Mouse (Mus musculus) myocyte (in vitro differentiated cells): ENCODE measurements around the gene Fcrl5. TPM values are rescaled to one million over a fixed set of nuclear protein-coding genes. Genes with fewer than 3 reads are reported as not detected.

Source experiments
- H3K27me3 ChIP-seq: one replicate; pipeline ENCODE4 v1.6.1; 2011; ENCODE audit not compliant: control insufficient read depth, insufficient read depth, insufficient read length
- H3K36me3 ChIP-seq: one replicate; pipeline ENCODE4 v1.6.1; 2011; ENCODE audit not compliant: control insufficient read depth, insufficient read depth
- H3K4me2 ChIP-seq: one replicate; pipeline ENCODE4 v1.6.1; 2011; ENCODE audit warnings: low read depth, control low read depth
- H3K4me3 ChIP-seq: one replicate; pipeline ENCODE4 v1.5.1; 2011; ENCODE audit warnings: mild to moderate bottlenecking, control low read depth, moderate library complexity
- H3K79me2 ChIP-seq: one replicate; pipeline ENCODE4 v1.6.1; 2011; ENCODE audit not compliant: control insufficient read depth, insufficient read depth
- H3ac ChIP-seq: one replicate; pipeline ENCODE4 v1.6.1; 2011; ENCODE audit not compliant: control insufficient read depth, insufficient read length
- CEBPB ChIP-seq: IDR thresholded peaks from 2 replicates; pipeline ENCODE4 v1.6.1; 2011; ENCODE audit warnings: mild to moderate bottlenecking, moderate library complexity; ENCODE audit not compliant: poor library complexity, insufficient read depth, severe bottlenecking
- E2F4 ChIP-seq: IDR thresholded peaks from one replicate; pipeline ENCODE4 v1.6.1; 2011; ENCODE audit warnings: mild to moderate bottlenecking, control low read depth, moderate library complexity; ENCODE audit not compliant: insufficient read depth
- MAX ChIP-seq: IDR thresholded peaks from one replicate; pipeline ENCODE4 v1.6.1; 2011; ENCODE audit warnings: low read depth, mild to moderate bottlenecking, control low read depth
- MYOD1 ChIP-seq, 3 experiments: IDR thresholded peaks; one replicate each; pipeline ENCODE4 v1.6.1; 2011; ENCODE audit warnings: control low read depth in 2 of 3, low read depth in 2 of 3, mild to moderate bottlenecking in 2 of 3, moderate library complexity in 1 of 3; ENCODE audit not compliant: insufficient read length in 2 of 3, control insufficient read depth in 1 of 3
- MYOG ChIP-seq, 3 experiments: IDR thresholded peaks; one replicate each; pipeline ENCODE4 v1.6.1; 2011; ENCODE audit warnings: control low read depth in 2 of 3, low read depth in 2 of 3, mild to moderate bottlenecking in 2 of 3; ENCODE audit not compliant: insufficient read length in 2 of 3, control insufficient read depth in 1 of 3, insufficient read depth in 1 of 3
- POLR2A ChIP-seq: IDR thresholded peaks from one replicate; pipeline ENCODE4 v1.6.1; 2011; ENCODE audit warnings: low read depth, mild to moderate bottlenecking, control low read depth, moderate library complexity; ENCODE audit not compliant: insufficient read length
- POLR2AphosphoS2 ChIP-seq: IDR thresholded peaks from one replicate; pipeline ENCODE4 v1.6.1; 2011; ENCODE audit warnings: low read depth, control low read depth; ENCODE audit not compliant: insufficient read length
- REST ChIP-seq: IDR thresholded peaks from one replicate; pipeline ENCODE4 v1.6.1; 2011; ENCODE audit warnings: mild to moderate bottlenecking, control low read depth, moderate library complexity; ENCODE audit not compliant: insufficient read depth, insufficient read length
- SRF ChIP-seq: IDR thresholded peaks from one replicate; pipeline ENCODE4 v1.6.1; 2011; ENCODE audit warnings: low read depth; ENCODE audit not compliant: control insufficient read depth, insufficient read length
- TCF12 ChIP-seq: IDR thresholded peaks from one replicate; pipeline ENCODE4 v1.6.1; 2011; ENCODE audit warnings: mild to moderate bottlenecking, control low read depth; ENCODE audit not compliant: poor library complexity, insufficient read depth, severe bottlenecking
- TCF3 ChIP-seq: IDR thresholded peaks from one replicate; pipeline ENCODE4 v1.6.1; 2011; ENCODE audit warnings: low read depth, control low read depth; ENCODE audit not compliant: insufficient read length
- USF1 ChIP-seq: IDR thresholded peaks from one replicate; pipeline ENCODE4 v1.6.1; 2011; ENCODE audit warnings: low read depth, mild to moderate bottlenecking, control low read depth, moderate library complexity
- polyA plus RNA-seq: library from polyadenylated mRNA; unstranded; fragments of >200 nt; fragmentation: generic; extraction: Trizol; gene quantifications from one replicate; pipeline ENCODE4 v1.2.1, GENCODE M21; 2012; ENCODE audit warnings: missing spikeins

The Fcrl5 gene
- polyA plus RNA-seq, 1 experiment: not detected

- no peak for TF ChIP-seq SRF
- TF ChIP-seq TCF12: no peak
- no peak for TF ChIP-seq MYOG (IDR thresholded peaks at IDR 0.05; ENCODE audit: control insufficient read depth in 1 of 3, insufficient read depth in 1 of 3, insufficient read length in 2 of 3, low read depth in 2 of 3)
- no peak for TF ChIP-seq USF1
- TF ChIP-seq E2F4: no peak
- no peak for TF ChIP-seq POLR2A
- no peak for TF ChIP-seq MYOD1 (IDR thresholded peaks at IDR 0.05; ENCODE audit: control insufficient read depth in 1 of 3, insufficient read length in 2 of 3, low read depth in 2 of 3)
- TF ChIP-seq REST: no peak
- no peak for TF ChIP-seq POLR2AphosphoS2
- no peak for TF ChIP-seq MAX
- no peak for TF ChIP-seq TCF3
- no peak for TF ChIP-seq CEBPB
- Histone ChIP-seq H3K4me2 (no peak overlapping the region), H3K27me3 (peaks cover 21% of the 10 kb centered on the region), H3K4me3 (no peak overlapping the region), H3ac (no peak overlapping the region), H3K79me2 (no peaks in the 10 kb centered on the region), H3K36me3 (no peaks in the 10 kb centered on the region)
Observed at GRCm38 (mm10) chr3:87498266-87498665, 62.7 kb downstream of the Fcrl5 start.

DNA sequence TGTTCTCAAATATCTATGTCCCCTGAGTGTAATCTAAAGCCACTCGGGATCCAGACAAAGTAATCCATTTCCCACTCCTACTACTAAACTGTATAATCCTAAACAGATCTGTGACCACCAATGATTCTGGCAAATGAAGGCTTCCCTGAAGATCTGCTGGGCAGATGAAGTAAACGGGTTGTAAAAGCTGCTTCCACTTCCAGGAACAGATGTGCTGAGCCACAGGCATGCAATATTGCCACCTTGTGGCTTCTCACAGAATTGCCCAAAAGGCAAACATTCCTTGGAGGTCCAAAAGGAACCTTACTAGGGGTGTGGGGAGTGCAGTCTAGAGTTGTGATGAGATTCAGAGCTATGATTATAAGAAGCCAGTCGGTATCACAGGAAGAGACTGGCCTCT is 63.5 kb downstream of the Fcrl5 start:
- Histone ChIP-seq H3ac (no peak overlapping the region), H3K27me3 (peaks cover 21% of the 10 kb centered on the region), H3K79me2 (no peaks in the 10 kb centered on the region), H3K4me3 (no peak overlapping the region), H3K36me3 (no peaks in the 10 kb centered on the region), H3K4me2 (no peak overlapping the region)
- TF ChIP-seq CEBPB (no peak), USF1 (no peak), MYOG (IDR thresholded peaks at IDR 0.05; ENCODE audit: control insufficient read depth in 1 of 3, insufficient read depth in 1 of 3, insufficient read length in 2 of 3, low read depth in 2 of 3) (no peak), TCF3 (no peak), E2F4 (no peak), MYOD1 (IDR thresholded peaks at IDR 0.05; ENCODE audit: control insufficient read depth in 1 of 3, insufficient read length in 2 of 3, low read depth in 2 of 3) (no peak), TCF12 (no peak), POLR2AphosphoS2 (no peak), SRF (no peak), POLR2A (no peak)

- Histone ChIP-seq H3K79me2 (no peaks in the 10 kb centered on the region), H3K4me3 (no peak overlapping the region), H3K36me3 (no peaks in the 10 kb centered on the region), H3K27me3 (peaks cover 21% of the 10 kb centered on the region), H3ac (no peak overlapping the region), H3K4me2 (no peak overlapping the region)
- no peak for TF ChIP-seq SRF
- no peak for TF ChIP-seq POLR2A
- TF ChIP-seq REST: no peak
- no peak for TF ChIP-seq MAX
- no peak for TF ChIP-seq MYOD1 (IDR thresholded peaks at IDR 0.05; ENCODE audit: control insufficient read depth in 1 of 3, insufficient read length in 2 of 3, low read depth in 2 of 3)
- TF ChIP-seq TCF12: no peak
- TF ChIP-seq USF1: no peak
- no peak for TF ChIP-seq POLR2AphosphoS2
- no peak for TF ChIP-seq TCF3
- no peak for TF ChIP-seq MYOG (IDR thresholded peaks at IDR 0.05; ENCODE audit: control insufficient read depth in 1 of 3, insufficient read depth in 1 of 3, insufficient read length in 2 of 3, low read depth in 2 of 3)
- TF ChIP-seq CEBPB: no peak
- TF ChIP-seq E2F4: no peak
Observed at GRCm38 (mm10) chr3:87500088-87501055, 64.8 kb downstream of the Fcrl5 start.

- TF ChIP-seq POLR2A (no peak), CEBPB (no peak), MAX (no peak), TCF12 (no peak), REST (no peak), SRF (no peak), MYOD1 (IDR thresholded peaks at IDR 0.05; ENCODE audit: control insufficient read depth in 1 of 3, insufficient read length in 2 of 3, low read depth in 2 of 3) (no peak), USF1 (no peak), TCF3 (no peak), MYOG (IDR thresholded peaks at IDR 0.05; ENCODE audit: control insufficient read depth in 1 of 3, insufficient read depth in 1 of 3, insufficient read length in 2 of 3, low read depth in 2 of 3) (no peak), POLR2AphosphoS2 (no peak), E2F4 (no peak)
- no peak overlapping the region for H3ac ChIP-seq
- H3K4me2 ChIP-seq: no peak overlapping the region
Observed at GRCm38 (mm10) chr3:87501151-87501550, 65.6 kb downstream of the Fcrl5 start.

More at GRCm38 (mm10) chr3:87501151-87501550, 65.6 kb downstream of the Fcrl5 start:
- Histone ChIP-seq H3K4me3 (no peak overlapping the region), H3K79me2 (no peaks in the 10 kb centered on the region), H3K36me3 (no peaks in the 10 kb centered on the region), H3K27me3 (peaks cover 21% of the 10 kb centered on the region)
